Comparison of ENCODE assay signal across 22 mouse cellular contexts in genomic region chr17:5802656-5802955, GRCm38 (mm10). TPM values are rescaled to one million over a fixed set of nuclear protein-coding genes. Genes with fewer than 3 reads are reported as not detected.
DNase-seq lines count a peak whose midpoint lies in the region; ATAC-seq and TF ChIP-seq lines count a peak whose summit lies in the region.
"Had no signal": no experiment of that assay in that cellular context is flagged by ENCODE, and none has a peak within 500 bp of the region (broad histone marks: within the 10 kb centered on the region; RNA-seq: fewer than 3 reads in every experiment).

No protein-coding gene starts in this region.

- no peaks in the 10 kb centered on the region for H3K4me1 ChIP-seq in midbrain, embryonic 11.5 days (ENCODE audit: control insufficient read depth, insufficient read depth, low read length)
- no peaks in the 10 kb centered on the region for H3K4me1 ChIP-seq in midbrain, postnatal 0 days (ENCODE audit: insufficient read depth, low read length)
- peaks cover 9 to 41% of the 10 kb centered on the region in 2 experiments for H3K4me1 ChIP-seq in MEL (ENCODE audit: control insufficient read depth in 1 of 2, insufficient read depth in 2 of 2, low read length in 2 of 2)
- H3K4me1 ChIP-seq: forebrain, embryonic 12.5 days; midbrain, embryonic 13.5 days had no signal

- H3K27me3 ChIP-seq in midbrain, embryonic 11.5 days (ENCODE audit: control insufficient read depth, insufficient read depth, low read length) = no peaks in the 10 kb centered on the region
- H3K27me3 ChIP-seq in midbrain, postnatal 0 days (ENCODE audit: insufficient read depth, low read length) = no peaks in the 10 kb centered on the region
- no peaks in the 10 kb centered on the region for H3K27me3 ChIP-seq in MEL (ENCODE audit: control insufficient read depth in 1 of 2, insufficient read depth in 2 of 2, low read length in 2 of 2)
- H3K27me3 ChIP-seq: forebrain, embryonic 12.5 days; hindbrain, embryonic 12.5 days; kidney, embryonic 15.5 days; limb, embryonic 12.5 days; liver, embryonic 15.5 days; midbrain, embryonic 13.5 days had no signal

- intact Hi-C loops in left cerebral cortex, postnatal 10 days (cut with DNase I) = no loop called here
- intact Hi-C loops in left cerebral cortex, postnatal 36 days (cut with DNase I) = no loop called here

- ATAC-seq in midbrain, embryonic 11.5 days (ENCODE audit: low FRiP score) = no peak
- ATAC-seq in midbrain, postnatal 0 days (ENCODE audit: low FRiP score) = no peak
- ATAC-seq: midbrain, embryonic 13.5 days had no signal

- no peak for TF ChIP-seq EP300 in MEL (IDR thresholded peaks at IDR 0.05; ENCODE audit: low read depth in 1 of 2, low read length in 2 of 2)

- H3K4me3 ChIP-seq in midbrain, embryonic 11.5 days (ENCODE audit: low read depth, low read length) = no peak overlapping the region
- H3K4me3 ChIP-seq in midbrain, postnatal 0 days (ENCODE audit: low read depth, low read length) = no peak overlapping the region
- no peak overlapping the region for H3K4me3 ChIP-seq in MEL (ENCODE audit: control insufficient read depth in 1 of 2, insufficient read depth in 1 of 2, low read depth in 2 of 2, low read length in 2 of 2)
- H3K4me3 ChIP-seq: forebrain, embryonic 12.5 days; heart, embryonic 10.5 days; hindbrain, embryonic 12.5 days; kidney, embryonic 15.5 days; left cerebral cortex, adult 2 months; limb, embryonic 12.5 days; liver, embryonic 15.5 days; midbrain, embryonic 13.5 days; myocyte had no signal

- H3K27ac ChIP-seq in midbrain, embryonic 11.5 days (ENCODE audit: low read depth, low read length) = no peak overlapping the region
- no peak overlapping the region for H3K27ac ChIP-seq in midbrain, postnatal 0 days (ENCODE audit: low read depth, low read length)
- peak overlapping the region; percentile 22; the same call in 1 of the 2 replicates for H3K27ac ChIP-seq in MEL (ENCODE audit: control insufficient read depth, low read depth, low read length)
- H3K27ac ChIP-seq: forebrain, embryonic 12.5 days; heart, embryonic 10.5 days; hindbrain, embryonic 12.5 days; kidney, embryonic 15.5 days; left cerebral cortex, adult 2 months; limb, embryonic 12.5 days; liver, embryonic 15.5 days; midbrain, embryonic 13.5 days had no signal

- WGBS in midbrain, embryonic 11.5 days = 85% methylated on average over 5 of the region's 5 CpGs
- 90% methylated on average over 5 of the region's 5 CpGs for WGBS in midbrain, postnatal 0 days

- H3K4me2 ChIP-seq in midbrain, embryonic 11.5 days = no peak overlapping the region
- H3K4me2 ChIP-seq in midbrain, postnatal 0 days (ENCODE audit: low read depth, low read length, poor library complexity, severe bottlenecking) = no peak overlapping the region
- H3K4me2 ChIP-seq: forebrain, embryonic 12.5 days; hindbrain, embryonic 12.5 days; kidney, embryonic 15.5 days; limb, embryonic 12.5 days; midbrain, embryonic 13.5 days had no signal

- H3K9me3 ChIP-seq in midbrain, embryonic 11.5 days (ENCODE audit: control insufficient read depth, low read length) = no peaks in the 10 kb centered on the region
- no peaks in the 10 kb centered on the region for H3K9me3 ChIP-seq in midbrain, postnatal 0 days (ENCODE audit: low read length)
- H3K9me3 ChIP-seq in MEL (replicated peaks; ENCODE audit: insufficient read depth, low read length) = no peaks in the 10 kb centered on the region
- H3K9me3 ChIP-seq: forebrain, embryonic 12.5 days; heart, embryonic 10.5 days; hindbrain, embryonic 12.5 days; kidney, embryonic 15.5 days; limb, embryonic 12.5 days; liver, embryonic 15.5 days; midbrain, embryonic 13.5 days had no signal

- H3K79me2 ChIP-seq in MEL (ENCODE audit: control insufficient read depth, insufficient read depth, low read length, poor library complexity) = peaks cover 17% of the 10 kb centered on the region

- no peak for TF ChIP-seq POLR2A in MEL (IDR thresholded peaks at IDR 0.05; ENCODE audit: control insufficient read depth in 1 of 2, insufficient read depth in 1 of 2, low read depth in 1 of 2, low read length in 2 of 2, poor library complexity in 1 of 2)

- DNase-seq in midbrain, embryonic 11.5 days (ENCODE audit: low spot score, missing footprints) = peak; percentile 73
- DNase-seq in midbrain, postnatal 0 days (ENCODE audit: low spot score) = no peak
- no peak for DNase-seq in MEL (ENCODE audit: low read depth, low spot score)
- peak; percentile 73 to 78 for DNase-seq in natural killer cell, adult 2 months (ENCODE audit: low spot score in 2 of 2)
- DNase-seq in thymus, postnatal 25 days = peak; percentile 55
- no peak for DNase-seq in left cerebral cortex, postnatal 10 days (ENCODE audit: extremely low spot score in 1 of 2, low spot score in 2 of 2)
- DNase-seq in gastrocnemius, postnatal 25 days = no peak
- no peak for DNase-seq in left cerebral cortex, postnatal 36 days (ENCODE audit: low spot score in 2 of 2)
- DNase-seq: adrenal gland, postnatal 10 days; cerebellum, adult 9-11 months; embryo, embryonic 11 days; gastrocnemius, postnatal 14 days; heart, postnatal 10 days had no signal

- H3K36me3 ChIP-seq in midbrain, embryonic 11.5 days (ENCODE audit: control insufficient read depth, insufficient read depth, low read length) = no peaks in the 10 kb centered on the region
- no peaks in the 10 kb centered on the region for H3K36me3 ChIP-seq in midbrain, postnatal 0 days (ENCODE audit: insufficient read depth, low read length)
- peaks cover 0 to 27% of the 10 kb centered on the region in 2 experiments; a peak in 2 of 4 replicates for H3K36me3 ChIP-seq in MEL (ENCODE audit: control insufficient read depth in 1 of 2, insufficient read depth in 2 of 2, low read length in 2 of 2)
- H3K36me3 ChIP-seq: forebrain, embryonic 12.5 days; heart, embryonic 10.5 days; hindbrain, embryonic 12.5 days; kidney, embryonic 15.5 days; limb, embryonic 12.5 days; liver, embryonic 15.5 days; midbrain, embryonic 13.5 days had no signal

- H3K9ac ChIP-seq in midbrain, embryonic 11.5 days (ENCODE audit: low read length) = no peak overlapping the region
- H3K9ac ChIP-seq in midbrain, postnatal 0 days (replicated peaks; ENCODE audit: low read length, poor library complexity, severe bottlenecking) = no peak overlapping the region
- no peak overlapping the region for H3K9ac ChIP-seq in MEL (ENCODE audit: control insufficient read depth, low read depth, low read length, poor library complexity, severe bottlenecking)
- H3K9ac ChIP-seq: forebrain, embryonic 12.5 days; hindbrain, embryonic 12.5 days; kidney, embryonic 15.5 days; limb, embryonic 12.5 days; liver, embryonic 15.5 days; midbrain, embryonic 13.5 days had no signal

- no peak for TF ChIP-seq CTCF in midbrain, postnatal 0 days (IDR thresholded peaks at IDR 0.05)
- no peak for TF ChIP-seq CTCF in MEL (IDR thresholded peaks at IDR 0.05 in 2 of 3, conservative IDR thresholded peaks at IDR 0.05 in 1 of 3; ENCODE audit: control insufficient read depth in 1 of 3, insufficient read depth in 1 of 3, low read depth in 2 of 3, low read length in 3 of 3, poor library complexity in 1 of 3, severe bottlenecking in 1 of 3)

- TF ChIP-seq RAD21 in MEL (IDR thresholded peaks at IDR 0.05; ENCODE audit: low read depth, low read length) = no peak

TF ChIP-seq in MEL, 35 proteins besides CTCF, POLR2A, EP300 and RAD21:
- TF ChIP-seq TAL1 (IDR thresholded peaks at IDR 0.05; ENCODE audit: low read length) (no peak), TCF12 (IDR thresholded peaks at IDR 0.05; ENCODE audit: low read depth, low read length) (no peak), HCFC1 (IDR thresholded peaks at IDR 0.05; ENCODE audit: low read depth, low read length) (no peak), MYC (IDR thresholded peaks at IDR 0.05; ENCODE audit: low read depth, low read length) (no peak), USF1 (IDR thresholded peaks at IDR 0.05; ENCODE audit: low read depth, low read length) (no peak), GABPA (IDR thresholded peaks at IDR 0.05; ENCODE audit: low read depth, low read length) (no peak), MAZ (IDR thresholded peaks at IDR 0.05; ENCODE audit: low read depth, low read length) (no peak), TBP (IDR thresholded peaks at IDR 0.05; ENCODE audit: low read depth, low read length) (no peak), KAT2A (conservative IDR thresholded peaks at IDR 0.05; ENCODE audit: low read depth, low read length) (no peak), ZKSCAN1 (IDR thresholded peaks at IDR 0.05; ENCODE audit: low read depth, low read length) (no peak)

RNA-seq across cellular contexts. Expression of gene Snx9, which starts 38.5 kb away (rescaled TPM):
- polyA plus RNA-seq in midbrain, embryonic 11.5 days (2014; fragmentation: Nextera tagmentation; extraction: Ambion mirVana) = 16.7 and 21.7 TPM in 2 replicates
- total RNA-seq in midbrain, postnatal 0 days (2014; rRNA removed) = 10.4 and 11.3 TPM in 2 replicates
- polyA plus RNA-seq in midbrain, postnatal 0 days (2015; fragmentation: Nextera tagmentation; extraction: Ambion mirVana) = 4.8 and 5.3 TPM in 2 replicates
- 12.6 and 12.9 TPM in 2 replicates for total RNA-seq in MEL (2012; rRNA removed)
- 10 to 100 TPM in 1 of 2 experiments, not detected in 1; 22.8 TPM for polyA plus RNA-seq in MEL (2012; ENCODE audit: insufficient read depth in 1 of 2, insufficient read length in 2 of 2, low read depth in 1 of 2, low replicate concordance in 2 of 2, missing spikeins in 1 of 2)
- 10 to 100 TPM in 1 of 2 experiments, 1 to 10 TPM in 1; 10.0 to 10.9 TPM for total RNA-seq in left cerebral cortex, postnatal 10 days (2021)
- total RNA-seq in gastrocnemius, postnatal 25 days (2021) = 10 to 100 TPM; 21.5 to 22.4 TPM
- total RNA-seq in left cerebral cortex, postnatal 36 days (2021) = 10 to 100 TPM; 13.0 to 14.3 TPM

Comparison
In these comparisons a context has a peak if more than half of its experiments do, and no peak if none do; other contexts are left out.
1. DNase-seq: peak in midbrain, embryonic 11.5 days (single experiment), natural killer cell, adult 2 months (2 of 2) and thymus, postnatal 25 days (single experiment); none in midbrain, postnatal 0 days (single experiment), MEL (single experiment), left cerebral cortex, postnatal 10 days (0 of 2), gastrocnemius, postnatal 25 days (single experiment) and left cerebral cortex, postnatal 36 days (0 of 2).